Mouse (Mus musculus): ENCODE results near the gene Hdac4. TPM values are rescaled to one million over a fixed set of nuclear protein-coding genes. Genes with fewer than 3 reads are reported as not detected.

The Hdac4 gene
- 31.8 TPM for polyA plus RNA-seq (2017; shearing (Covaris generic))

GRCm38 (mm10) chr1:92195360-92196149 lies at the start of gene Hdac4:
Gene Hdac4, minus strand, starts transcription at chr1:92195699.

Data from effector memory CD4-positive, alpha-beta T cell, adult 5 months (primary cell).